Mouse (Mus musculus): ENCODE results near the gene Xylb. TPM values are rescaled to one million over a fixed set of nuclear protein-coding genes. Genes with fewer than 3 reads are reported as not detected.

Gene Xylb
- polyA plus RNA-seq, 1 experiment from 2014 or later, result 26.9 TPM

DNA sequence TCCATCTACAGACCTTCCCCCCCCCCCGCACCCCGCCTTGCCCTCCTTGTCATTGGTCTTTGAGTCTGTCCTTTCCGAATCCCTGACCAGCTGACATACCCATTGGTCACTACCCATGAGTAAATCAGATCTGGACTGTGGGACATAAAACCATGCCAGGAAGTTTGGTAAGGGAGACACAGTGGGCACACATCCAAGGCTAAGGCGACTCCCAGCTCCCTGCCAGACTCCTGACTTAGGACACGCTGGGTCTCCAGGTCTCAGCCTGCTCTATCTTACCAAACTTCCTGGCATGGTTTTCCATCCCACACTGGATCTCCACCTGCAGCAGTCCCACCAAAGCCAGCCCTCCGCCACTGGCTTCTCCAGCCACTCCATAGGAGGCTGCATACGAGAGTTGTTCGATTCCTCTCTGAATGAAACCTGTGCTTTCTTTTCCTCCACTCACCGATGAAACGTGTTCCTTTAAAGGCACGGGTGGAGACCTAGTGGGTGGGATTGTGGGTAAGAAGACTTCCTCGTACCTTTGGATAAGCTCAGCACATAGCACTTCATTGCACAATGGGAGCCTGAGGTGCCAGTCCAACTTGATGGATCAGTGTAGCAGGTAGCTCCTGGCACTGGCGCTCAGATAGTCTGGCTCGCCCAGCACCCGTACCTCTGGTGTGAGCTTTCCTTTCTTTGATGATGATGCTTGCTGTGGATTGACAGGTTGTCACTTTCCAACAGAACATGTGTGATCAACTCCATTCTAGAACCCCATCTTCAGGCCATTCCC, 26.8 kb upstream of the Xylb start:
- H3K4me3 ChIP-seq (replicated peaks), result no peak overlapping the region
- H3K4me2 ChIP-seq, result no peak overlapping the region
- no peak overlapping the region for H3K9ac ChIP-seq
- H3K9me3 ChIP-seq (replicated peaks), result no peaks in the 10 kb centered on the region
- H3K27me3 ChIP-seq, result no peaks in the 10 kb centered on the region
- 92% methylated on average over 15 of the region's 15 CpGs for WGBS
- no peaks in the 10 kb centered on the region for H3K36me3 ChIP-seq
- peaks cover 12% of the 10 kb centered on the region for H3K4me1 ChIP-seq
- H3K27ac ChIP-seq, result no peak overlapping the region
- ATAC-seq (replicated peaks; ENCODE audit: low FRiP score), result no peak

DNA sequence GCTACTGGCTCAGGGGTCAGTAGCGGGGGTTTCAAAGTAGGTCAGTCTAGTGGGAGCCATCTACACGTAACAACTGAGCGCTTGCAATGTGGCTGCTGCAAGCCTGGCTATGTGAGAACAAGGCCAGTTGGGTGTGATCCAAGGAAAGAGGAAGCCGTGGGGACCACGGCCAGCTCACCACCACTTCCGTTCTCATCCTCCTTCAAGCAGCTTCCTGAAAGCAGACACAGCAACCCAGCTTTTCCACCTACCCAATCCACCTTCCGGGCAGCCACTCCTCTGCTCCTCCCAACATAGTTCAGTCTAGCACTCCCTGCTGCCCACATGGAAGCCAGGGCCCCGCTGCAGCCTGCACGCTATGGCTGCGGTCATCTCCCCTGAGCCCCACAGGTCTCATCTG, 22.9 kb upstream of the Xylb start:
- H3K4me1 ChIP-seq, result peaks cover 28% of the 10 kb centered on the region
- 41% methylated on average over 10 of the region's 10 CpGs for WGBS
- H3K36me3 ChIP-seq, result peaks cover 10% of the 10 kb centered on the region
- H3K27ac ChIP-seq, result 0 out of 2 replicates have a peak overlapping the region, but pooled peaks have one; percentile 45
- H3K4me3 ChIP-seq (replicated peaks), result no peak overlapping the region
- H3K4me2 ChIP-seq, result no peak overlapping the region
- no peaks in the 10 kb centered on the region for H3K27me3 ChIP-seq
- H3K9ac ChIP-seq, result no peak overlapping the region
- ATAC-seq (replicated peaks; ENCODE audit: low FRiP score), result no peak
- H3K9me3 ChIP-seq (replicated peaks), result no peaks in the 10 kb centered on the region

DNA sequence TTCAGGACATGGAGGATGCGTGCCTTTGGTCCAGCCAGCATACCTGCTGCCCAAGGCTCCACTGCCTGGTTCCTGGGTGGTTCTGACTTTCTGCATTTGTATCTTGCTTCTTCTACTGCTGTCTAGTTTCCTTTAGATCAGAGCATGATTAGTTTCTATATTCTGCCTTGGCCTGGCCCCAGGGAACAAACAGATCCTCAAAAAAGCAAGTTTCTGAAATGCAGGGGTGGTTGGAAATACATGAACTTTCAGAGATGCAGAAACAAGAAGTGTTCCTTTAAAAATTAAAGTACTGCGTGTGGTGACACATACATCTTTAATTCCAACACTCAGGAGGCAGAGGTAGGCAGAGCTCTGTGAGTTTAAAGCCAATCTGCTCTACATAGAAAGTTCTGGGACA, 22.3 kb upstream of the Xylb start:
- Histone ChIP-seq H3K27me3 (no peaks in the 10 kb centered on the region), H3K4me2 (no peak overlapping the region), H3K9ac (no peak overlapping the region), H3K9me3 (replicated peaks) (no peaks in the 10 kb centered on the region), H3K36me3 (peaks cover 10% of the 10 kb centered on the region), H3K4me1 (peaks cover 31% of the 10 kb centered on the region), H3K27ac (0 out of 2 replicates have a peak overlapping the region, but pooled peaks have one; percentile 45), H3K4me3 (replicated peaks) (no peak overlapping the region)
- 81% methylated on average over 2 of the region's 2 CpGs for whole genome bisulfite sequencing
- no peak for ATAC-seq (replicated peaks; ENCODE audit: low FRiP score)

DNA sequence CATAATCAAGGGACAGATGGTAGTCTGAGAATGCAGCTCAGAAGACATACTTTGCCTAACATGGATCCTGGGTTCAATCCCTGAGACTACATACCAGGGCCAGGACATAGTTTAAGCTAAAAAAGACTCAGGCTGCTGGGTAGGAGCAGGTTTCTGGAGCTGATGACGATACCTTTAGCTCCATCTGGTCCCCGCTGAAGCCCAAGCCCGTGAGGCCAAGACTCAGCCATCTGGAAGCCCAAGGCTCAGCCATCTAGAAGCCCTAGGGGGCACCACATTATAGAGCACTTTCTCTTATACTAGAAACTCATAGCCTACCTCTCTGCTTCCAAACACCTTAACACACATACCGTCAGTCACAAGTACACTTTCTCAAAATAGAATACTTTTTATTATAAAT, 21.6 kb upstream of the Xylb start:
- H3K4me2 ChIP-seq, result no peak overlapping the region
- no peaks in the 10 kb centered on the region for H3K27me3 ChIP-seq
- no peaks in the 10 kb centered on the region for H3K9me3 ChIP-seq (replicated peaks)
- peaks cover 38% of the 10 kb centered on the region for H3K4me1 ChIP-seq
- peaks cover 10% of the 10 kb centered on the region for H3K36me3 ChIP-seq
- no peak overlapping the region for H3K9ac ChIP-seq
- no peak overlapping the region for H3K27ac ChIP-seq
- no peak overlapping the region for H3K4me3 ChIP-seq (replicated peaks)
- WGBS, result 87% methylated on average over 4 of the region's 4 CpGs
- no peak for ATAC-seq (replicated peaks; ENCODE audit: low FRiP score)

DNA sequence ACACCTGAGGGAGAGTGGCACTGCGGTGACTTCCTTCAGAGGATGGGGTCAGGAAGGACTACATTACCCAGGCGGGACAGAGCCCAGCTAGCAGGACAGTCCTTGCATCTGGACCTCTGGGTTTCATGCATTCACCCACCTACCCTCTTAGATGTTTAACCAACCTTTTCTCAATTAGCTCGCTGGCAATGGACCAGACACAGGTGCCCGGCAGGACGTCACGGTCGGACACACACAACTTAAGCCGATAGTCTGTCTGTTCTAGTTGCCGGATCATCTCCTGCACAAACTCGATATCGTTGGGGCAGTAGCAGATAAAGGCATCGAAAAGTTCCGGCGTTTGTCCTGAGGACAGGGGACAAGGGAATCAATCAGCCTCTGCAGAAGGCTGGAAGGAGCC, 19.3 kb upstream of the Xylb start:
- Histone ChIP-seq H3K4me2 (no peak overlapping the region), H3K36me3 (peaks cover 10% of the 10 kb centered on the region), H3K27ac (no peak overlapping the region), H3K9ac (no peak overlapping the region), H3K4me1 (peaks cover 50% of the 10 kb centered on the region), H3K4me3 (replicated peaks) (no peak overlapping the region), H3K9me3 (replicated peaks) (no peaks in the 10 kb centered on the region), H3K27me3 (no peaks in the 10 kb centered on the region)
- ATAC-seq (replicated peaks; ENCODE audit: low FRiP score), result no peak
- 73% methylated on average over 14 of the region's 14 CpGs for WGBS

DNA sequence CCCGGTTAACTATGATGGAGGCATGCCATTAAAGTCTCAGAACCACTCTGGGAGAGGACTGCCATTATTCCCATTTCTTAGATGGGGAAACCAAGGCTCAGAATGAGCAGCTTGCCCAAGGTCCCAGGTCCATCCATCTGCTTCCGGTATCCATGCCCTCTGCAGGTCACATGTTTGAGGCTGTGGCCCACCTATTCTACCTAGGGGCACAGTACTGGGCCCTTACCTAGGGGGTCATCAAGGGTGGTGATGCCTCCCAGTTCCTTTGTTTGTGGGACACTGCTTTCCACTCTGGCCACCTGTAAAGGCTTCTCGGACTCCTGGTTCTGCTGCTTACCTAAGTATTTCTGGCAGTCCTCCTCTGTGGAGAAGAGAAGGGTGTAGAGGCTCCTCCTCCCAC, 18.8 kb upstream of the Xylb start:
- no peaks in the 10 kb centered on the region for H3K27me3 ChIP-seq
- 90% methylated on average over 3 of the region's 3 CpGs for WGBS
- no peak overlapping the region for H3K4me2 ChIP-seq

DNA sequence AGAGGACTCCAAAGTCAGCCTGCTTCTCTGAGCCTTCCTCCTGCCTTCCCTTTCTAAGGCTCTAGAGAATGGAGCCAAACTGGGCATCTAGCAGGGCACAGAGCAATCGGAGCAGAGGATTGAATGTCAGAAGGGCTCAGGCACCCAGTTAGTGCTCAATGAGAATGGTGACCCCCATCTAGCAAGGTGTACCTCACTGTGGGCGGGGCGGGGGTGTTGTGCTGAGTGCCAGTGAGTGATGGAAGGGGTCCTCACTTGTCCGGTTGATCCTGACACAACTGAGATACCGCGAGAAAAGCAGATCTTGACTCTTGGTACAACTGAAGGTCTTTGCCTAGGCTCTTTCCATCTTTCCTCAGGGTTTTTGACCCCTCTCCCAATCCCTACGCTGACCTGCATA, 18.1 kb upstream of the Xylb start:
- Histone ChIP-seq H3K27me3 (no peaks in the 10 kb centered on the region), H3K27ac (peak overlapping the region; percentile 96)
- WGBS, result 42% methylated on average over 7 of the region's 7 CpGs

More for the DNA sequence above, 18.8 kb upstream of the Xylb start:
- H3K9me3 ChIP-seq (replicated peaks), result no peaks in the 10 kb centered on the region
- H3K4me3 ChIP-seq (replicated peaks), result no peak overlapping the region
- H3K9ac ChIP-seq, result no peak overlapping the region
- peaks cover 10% of the 10 kb centered on the region for H3K36me3 ChIP-seq
- no peak for ATAC-seq (replicated peaks; ENCODE audit: low FRiP score)
- H3K27ac ChIP-seq, result no peak overlapping the region
- H3K4me1 ChIP-seq, result peaks cover 50% of the 10 kb centered on the region

DNA sequence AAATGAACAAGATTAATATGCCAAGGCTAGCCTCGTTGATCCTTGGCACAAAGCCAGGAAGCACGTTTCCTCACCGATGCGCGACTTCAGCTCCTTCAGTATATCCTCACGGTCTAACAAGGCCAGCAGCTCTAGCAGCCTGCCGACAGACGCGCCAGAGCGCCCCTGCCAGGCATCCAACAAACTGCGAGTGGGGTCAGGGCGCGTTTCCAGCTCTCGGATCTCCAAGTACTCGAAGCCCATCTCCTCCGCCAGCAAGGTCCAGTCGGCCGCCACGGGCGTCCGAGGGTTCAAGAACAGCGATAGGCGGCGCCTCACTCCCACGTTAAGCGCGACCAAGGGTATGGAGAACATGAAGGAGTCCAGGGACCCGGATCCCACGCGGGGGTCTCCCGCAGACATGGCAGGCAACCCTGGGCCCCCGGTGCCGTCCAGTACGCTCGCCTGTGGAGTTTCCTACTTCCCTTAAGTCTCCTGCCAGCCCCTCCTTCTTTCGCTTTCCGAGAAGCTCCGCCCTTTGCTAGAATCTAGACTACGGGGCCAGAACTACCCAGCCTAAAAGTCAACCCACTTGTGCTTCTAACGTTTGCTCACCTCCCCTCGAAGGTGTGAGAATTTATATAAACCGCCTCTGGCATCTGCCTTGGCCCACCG, 17.5 kb upstream of the Xylb start, which contains the start of gene Acaa1a:
Acaa1a (plus strand) TSS at position 119 of the 654 bp plus-strand sequence.
- Histone ChIP-seq H3K27me3 (no peaks in the 10 kb centered on the region), H3K4me1 (peaks cover 39% of the 10 kb centered on the region), H3K4me2 (peak within 1 kb of the TSS; percentile 81), H3K36me3 (peaks cover 23% of the 10 kb centered on the region), H3K27ac (peak within 1 kb of the TSS; percentile 96), H3K4me3 (replicated peaks) (peak within 1 kb of the TSS; percentile 85), H3K9ac (peak within 1 kb of the TSS; percentile 69), H3K9me3 (replicated peaks) (no peaks in the 10 kb centered on the region)
- no peak for ATAC-seq (replicated peaks; ENCODE audit: low FRiP score)
- WGBS, result 1% methylated on average over 43 of the region's 43 CpGs

More for the DNA sequence above, 18.1 kb upstream of the Xylb start:
- Histone ChIP-seq H3K36me3 (peaks cover 17% of the 10 kb centered on the region), H3K9me3 (replicated peaks) (no peaks in the 10 kb centered on the region), H3K4me2 (peak overlapping the region; percentile 81), H3K4me1 (peaks cover 44% of the 10 kb centered on the region), H3K9ac (no peak overlapping the region; the same call in 1 of the 2 replicates), H3K4me3 (replicated peaks) (peak overlapping the region; percentile 85)
- no peak for ATAC-seq (replicated peaks; ENCODE audit: low FRiP score)

DNA sequence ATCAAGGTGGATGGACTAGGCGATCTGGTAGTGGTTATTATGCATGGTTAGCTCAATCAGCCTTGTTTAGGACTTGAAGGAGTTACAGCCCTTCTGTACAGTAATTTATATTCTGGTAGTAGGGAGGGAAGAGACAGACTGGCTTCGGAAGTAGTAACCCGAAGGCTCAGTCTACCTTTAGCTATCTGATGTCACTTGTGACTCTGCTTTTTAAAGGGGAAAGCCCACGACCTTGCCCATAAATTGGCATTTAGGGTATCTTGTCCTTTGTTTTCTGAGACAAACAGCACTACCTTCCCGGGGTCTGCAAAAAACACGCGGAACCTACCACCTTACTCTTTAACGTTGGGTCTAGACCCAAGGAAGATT, 17.0 kb upstream of the Xylb start:
- peak overlapping the region; percentile 81 for H3K4me2 ChIP-seq
- peak overlapping the region; percentile 69 for H3K9ac ChIP-seq
- 4% methylated on average over 8 of the region's 8 CpGs for WGBS
- no peak for ATAC-seq (replicated peaks; ENCODE audit: low FRiP score)
- H3K4me1 ChIP-seq, result peaks cover 38% of the 10 kb centered on the region
- no peaks in the 10 kb centered on the region for H3K27me3 ChIP-seq
- peak overlapping the region; percentile 85 for H3K4me3 ChIP-seq (replicated peaks)
- peak overlapping the region; percentile 96 for H3K27ac ChIP-seq
- H3K9me3 ChIP-seq (replicated peaks), result no peaks in the 10 kb centered on the region
- peaks cover 28% of the 10 kb centered on the region for H3K36me3 ChIP-seq

DNA sequence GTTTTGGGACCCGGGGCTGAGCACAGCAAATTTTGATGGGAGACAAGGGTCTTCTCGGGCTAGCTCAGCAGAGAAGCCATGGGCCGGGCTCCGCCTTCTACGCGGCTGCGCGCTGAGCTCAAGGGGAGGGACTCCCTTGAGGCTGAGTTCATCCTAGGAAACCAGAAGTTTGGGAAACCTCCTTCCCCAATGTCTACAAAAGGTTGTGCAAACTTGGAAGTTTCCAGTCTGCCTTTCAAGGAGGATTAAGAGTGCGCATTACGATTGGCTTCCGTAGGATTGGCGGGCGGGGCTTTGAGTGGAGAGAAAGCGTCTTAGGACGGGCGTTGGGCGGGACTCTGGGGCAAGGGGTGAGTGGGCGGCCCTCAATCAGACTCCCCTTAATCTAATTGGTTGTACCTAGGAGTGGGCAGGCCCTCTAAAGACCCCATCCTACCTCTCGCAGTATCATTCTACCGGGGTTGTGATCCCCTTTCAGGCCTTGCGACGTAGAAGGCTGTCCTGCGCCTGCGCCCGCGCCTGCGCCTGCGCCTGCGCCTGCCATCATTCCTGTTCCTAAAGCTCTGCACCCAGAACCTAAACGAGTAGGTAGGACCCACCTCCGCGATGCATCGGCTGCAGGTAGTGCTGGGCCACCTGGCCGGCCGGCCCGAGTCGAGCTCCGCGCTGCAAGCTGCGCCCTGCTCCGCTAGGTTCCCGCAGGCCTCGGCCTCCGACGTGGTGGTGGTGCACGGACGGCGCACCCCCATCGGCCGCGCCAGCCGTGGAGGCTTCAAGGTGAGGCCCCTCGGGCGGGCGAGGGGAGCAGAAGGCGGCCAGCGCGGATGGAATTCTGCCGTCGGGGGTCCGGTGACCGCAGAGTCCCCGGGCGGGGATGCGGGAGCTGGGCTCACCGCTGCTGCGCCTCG, 16.0 kb upstream of the Xylb start, which contains the start of gene Myd88:
Myd88 (minus strand) TSS at position 503 of the 908 bp plus-strand sequence.
- peak; percentile 97 for ATAC-seq (replicated peaks; ENCODE audit: low FRiP score)
- H3K4me2 ChIP-seq, result peak within 1 kb of the TSS; percentile 81
- no peaks in the 10 kb centered on the region for H3K9me3 ChIP-seq (replicated peaks)
- H3K27me3 ChIP-seq, result no peaks in the 10 kb centered on the region
- peaks cover 34% of the 10 kb centered on the region for H3K36me3 ChIP-seq
- H3K4me1 ChIP-seq, result peaks cover 38% of the 10 kb centered on the region
- H3K9ac ChIP-seq, result peak within 1 kb of the TSS; percentile 86
- peak within 1 kb of the TSS; percentile 85 for H3K4me3 ChIP-seq (replicated peaks)
- under 1% methylated on average over 68 of the region's 68 CpGs for WGBS
- peak within 1 kb of the TSS; percentile 96 for H3K27ac ChIP-seq

DNA sequence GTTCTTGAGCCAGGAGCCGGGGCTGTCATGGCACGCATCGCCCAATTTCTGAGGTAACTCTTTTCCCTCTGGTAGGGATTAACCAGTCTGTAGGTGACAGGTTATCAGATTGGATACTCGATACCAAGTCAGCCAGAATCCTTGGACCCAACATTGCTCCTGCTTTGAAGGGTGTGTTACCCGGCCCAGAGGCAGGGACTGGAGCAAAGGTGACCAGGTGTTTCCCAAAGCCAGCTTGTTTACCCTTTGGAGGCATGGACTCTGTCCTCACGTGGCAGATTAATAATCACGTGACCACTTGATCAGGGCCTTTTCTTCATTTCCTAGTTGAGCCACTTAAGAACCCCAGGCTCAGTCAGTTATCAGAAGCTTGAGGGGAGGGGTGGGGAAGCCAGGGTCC, 14.5 kb upstream of the Xylb start:
- Histone ChIP-seq H3K4me1 (peaks cover 36% of the 10 kb centered on the region), H3K9ac (no peak overlapping the region), H3K4me3 (replicated peaks) (no peak overlapping the region), H3K36me3 (peaks cover 44% of the 10 kb centered on the region), H3K27ac (no peak overlapping the region), H3K9me3 (replicated peaks) (no peaks in the 10 kb centered on the region), H3K27me3 (no peaks in the 10 kb centered on the region), H3K4me2 (peak overlapping the region; percentile 81)
- no peak for ATAC-seq (replicated peaks; ENCODE audit: low FRiP score)
- 83% methylated on average over 7 of the region's 7 CpGs for WGBS
